Comparison of ENCODE assay signal across 10 mouse cellular contexts in the genomic region with DNA sequence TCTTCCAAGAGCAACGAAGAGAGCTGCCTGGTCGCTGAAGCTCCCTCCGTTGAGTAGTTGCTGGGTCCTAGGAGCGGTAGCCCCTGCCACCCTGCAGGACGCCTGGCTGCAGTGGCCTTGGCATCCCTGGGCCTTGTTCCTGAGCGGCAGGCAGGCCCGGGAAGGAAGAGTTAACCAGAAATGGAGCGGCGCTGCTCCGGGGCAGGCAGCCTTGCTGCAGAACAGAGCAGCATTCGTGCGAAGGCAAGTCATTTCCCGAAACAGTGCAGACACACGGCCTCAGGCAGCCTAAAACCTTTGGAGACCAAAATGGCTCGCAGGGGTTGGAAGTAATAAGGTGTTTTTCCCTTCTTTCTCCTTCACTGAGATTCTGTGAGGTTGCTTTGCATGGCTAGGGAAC. TPM values are rescaled to one million over a fixed set of nuclear protein-coding genes. Genes with fewer than 3 reads are reported as not detected.
DNase-seq lines count a peak whose midpoint lies in the region; ATAC-seq and TF ChIP-seq lines count a peak whose summit lies in the region.
"Had no signal": no experiment of that assay in that cellular context is flagged by ENCODE, and none has a peak within 500 bp of the region (broad histone marks: within the 10 kb centered on the region; RNA-seq: fewer than 3 reads in every experiment).

No protein-coding gene starts in this region.

- no peak overlapping the region for H3K27ac ChIP-seq in heart, embryonic 15.5 days
- peak overlapping the region; percentile 79 for H3K27ac ChIP-seq in embryonic facial prominence, embryonic 10.5 days (replicated peaks)
- H3K27ac ChIP-seq in forebrain, postnatal 0 days (ENCODE audit: low read depth, low read length), result no peak overlapping the region
- no peak overlapping the region for H3K27ac ChIP-seq in midbrain, embryonic 11.5 days (ENCODE audit: low read depth, low read length)
- H3K27ac ChIP-seq: macrophage had no signal

- DNase-seq in heart, adult 8-10 months (ENCODE audit: low spot score), result no peak
- DNase-seq in embryonic facial prominence, embryonic 10.5 days (ENCODE audit: low spot score), result peak; percentile 57
- DNase-seq in forebrain, postnatal 0 days, result peak; percentile 43
- DNase-seq in midbrain, embryonic 11.5 days (ENCODE audit: low spot score, missing footprints), result no peak
- DNase-seq in gastrocnemius, adult 18-20 months (ENCODE audit: low spot score), result no peak
- DNase-seq in left cerebral cortex, postnatal 14 days (ENCODE audit: low spot score in 2 of 2), result no peak
- no peak for DNase-seq in ovary, postnatal 10 days (ENCODE audit: low spot score)

- peaks cover 5% of the 10 kb centered on the region for H3K4me1 ChIP-seq in heart, embryonic 15.5 days (replicated peaks)
- peaks cover 52% of the 10 kb centered on the region for H3K4me1 ChIP-seq in embryonic facial prominence, embryonic 10.5 days
- peaks cover 6% of the 10 kb centered on the region; the same call in 1 of the 2 replicates for H3K4me1 ChIP-seq in forebrain, postnatal 0 days (ENCODE audit: insufficient read depth)
- peaks cover 3% of the 10 kb centered on the region; the same call in 1 of the 2 replicates for H3K4me1 ChIP-seq in midbrain, embryonic 11.5 days (ENCODE audit: control insufficient read depth, insufficient read depth, low read length)

- H3K9ac ChIP-seq in heart, embryonic 15.5 days, result no peak overlapping the region
- H3K9ac ChIP-seq in forebrain, postnatal 0 days, result peak overlapping the region; percentile 39
- 0 out of 2 replicates have a peak overlapping the region, but pooled peaks have one; percentile 12 for H3K9ac ChIP-seq in midbrain, embryonic 11.5 days (ENCODE audit: low read length)

- no peak overlapping the region for H3K4me3 ChIP-seq in heart, embryonic 15.5 days
- peak overlapping the region; percentile 6; the same call in 1 of the 2 replicates for H3K4me3 ChIP-seq in embryonic facial prominence, embryonic 10.5 days
- no peak overlapping the region for H3K4me3 ChIP-seq in forebrain, postnatal 0 days (ENCODE audit: low read depth, low read length)
- no peak overlapping the region for H3K4me3 ChIP-seq in midbrain, embryonic 11.5 days (ENCODE audit: low read depth, low read length)

- H3K9me3 ChIP-seq in heart, embryonic 15.5 days (replicated peaks), result no peaks in the 10 kb centered on the region
- no peaks in the 10 kb centered on the region for H3K9me3 ChIP-seq in embryonic facial prominence, embryonic 10.5 days
- H3K9me3 ChIP-seq in forebrain, postnatal 0 days (ENCODE audit: low read length), result no peaks in the 10 kb centered on the region
- H3K9me3 ChIP-seq in midbrain, embryonic 11.5 days (ENCODE audit: control insufficient read depth, low read length), result no peaks in the 10 kb centered on the region

- H3K4me2 ChIP-seq in heart, embryonic 15.5 days, result peak overlapping the region; percentile 35
- H3K4me2 ChIP-seq in forebrain, postnatal 0 days (ENCODE audit: low read depth), result peak overlapping the region; percentile 42
- H3K4me2 ChIP-seq in midbrain, embryonic 11.5 days, result no peak overlapping the region

- H3K27me3 ChIP-seq in heart, embryonic 15.5 days, result peaks cover 4% of the 10 kb centered on the region; the same call in 1 of the 2 replicates
- H3K27me3 ChIP-seq in embryonic facial prominence, embryonic 10.5 days (replicated peaks; ENCODE audit: low read depth, poor library complexity, severe bottlenecking), result 0 out of 2 replicates have a peak, but pooled peaks cover 3% of the 10 kb centered on the region
- H3K27me3 ChIP-seq in forebrain, postnatal 0 days (ENCODE audit: insufficient read depth, low read length), result no peaks in the 10 kb centered on the region
- H3K27me3 ChIP-seq in midbrain, embryonic 11.5 days (ENCODE audit: control insufficient read depth, insufficient read depth, low read length), result no peaks in the 10 kb centered on the region

- WGBS in heart, embryonic 15.5 days, result 30% methylated on average over 15 of the region's 15 CpGs
- WGBS in embryonic facial prominence, embryonic 10.5 days, result 17% methylated on average over 15 of the region's 15 CpGs
- WGBS in forebrain, postnatal 0 days, result 14% methylated on average over 15 of the region's 15 CpGs
- WGBS in midbrain, embryonic 11.5 days, result 40% methylated on average over 15 of the region's 15 CpGs

- ATAC-seq in heart, embryonic 15.5 days (replicated peaks; ENCODE audit: insufficient number of reproducible peaks, insufficient read depth, low FRiP score, low read depth), result no peak
- peak; percentile 59; the same call in 1 of the 2 replicates for ATAC-seq in forebrain, postnatal 0 days
- ATAC-seq in midbrain, embryonic 11.5 days (ENCODE audit: low FRiP score), result no peak
- ATAC-seq: Patski had no signal

- intact Hi-C loops in left cerebral cortex, postnatal 14 days (cut with DNase I), result no loop called here

- no peak for TF ChIP-seq CTCF in forebrain, postnatal 0 days (IDR thresholded peaks at IDR 0.05; ENCODE audit: low read depth)

- H3K36me3 ChIP-seq in heart, embryonic 15.5 days, result no peaks in the 10 kb centered on the region
- no peaks in the 10 kb centered on the region for H3K36me3 ChIP-seq in embryonic facial prominence, embryonic 10.5 days (replicated peaks)
- H3K36me3 ChIP-seq in forebrain, postnatal 0 days (ENCODE audit: insufficient read depth), result no peaks in the 10 kb centered on the region
- H3K36me3 ChIP-seq in midbrain, embryonic 11.5 days (ENCODE audit: control insufficient read depth, insufficient read depth, low read length), result no peaks in the 10 kb centered on the region

RNA-seq across cellular contexts. Expression of a gene that starts 50.5 kb away (rescaled TPM):
- 3.0 and 6.0 TPM in 2 replicates for polyA plus RNA-seq in heart, embryonic 15.5 days (2015; fragmentation: Nextera tagmentation; extraction: Ambion mirVana)
- total RNA-seq in heart, adult 8-10 months (2022), result 1 to 10 TPM; 2.4 to 3.9 (median 3.2) TPM
- 61.1 and 63.8 TPM in 2 replicates for polyA plus RNA-seq in embryonic facial prominence, embryonic 10.5 days (2016; fragmentation: Nextera tagmentation; extraction: Ambion mirVana)
- total RNA-seq in forebrain, postnatal 0 days (2014; rRNA removed), result 57.9 and 59.4 TPM in 2 replicates
- 16.7 and 18.3 TPM in 2 replicates for polyA plus RNA-seq in forebrain, postnatal 0 days (2015; fragmentation: Nextera tagmentation; extraction: Ambion mirVana)
- polyA plus RNA-seq in midbrain, embryonic 11.5 days (2014; fragmentation: Nextera tagmentation; extraction: Ambion mirVana), result 13.6 and 15.9 TPM in 2 replicates
- total RNA-seq in gastrocnemius, adult 18-20 months (2021), result 10 to 100 TPM; 45.8 to 49.0 TPM
- 10 to 100 TPM; 16.0 to 16.2 TPM for total RNA-seq in left cerebral cortex, postnatal 14 days (2021)
- polyA plus RNA-seq: macrophage had no signal

Comparison
In these comparisons a context has a peak if more than half of its experiments do, and no peak if none do; other contexts are left out.
1. DNase-seq: peak in embryonic facial prominence, embryonic 10.5 days (single experiment) and forebrain, postnatal 0 days (single experiment); none in heart, adult 8-10 months (single experiment), midbrain, embryonic 11.5 days (single experiment), gastrocnemius, adult 18-20 months (single experiment), left cerebral cortex, postnatal 14 days (0 of 2) and ovary, postnatal 10 days (single experiment).